In genomic region chr19:9106751-9107378, GRCm38 (mm10) we compare ENCODE assay signal across 8 mouse cellular contexts. TPM values are rescaled to one million over a fixed set of nuclear protein-coding genes. Genes with fewer than 3 reads are reported as not detected.
DNase-seq lines count a peak whose midpoint lies in the region; ATAC-seq and TF ChIP-seq lines count a peak whose summit lies in the region.

No protein-coding gene starts in this region.

- H3K4me1 ChIP-seq in spleen, adult 2 months (ENCODE audit: control insufficient read depth, insufficient read depth, insufficient read length): peaks cover 19% of the 10 kb centered on the region; the same call in 1 of the 2 replicates
- peaks cover 17% of the 10 kb centered on the region for H3K4me1 ChIP-seq in embryonic facial prominence, embryonic 12.5 days
- H3K4me1 ChIP-seq in limb, embryonic 13.5 days: peaks cover 18% of the 10 kb centered on the region
- no peaks in the 10 kb centered on the region for H3K4me1 ChIP-seq in forebrain, embryonic 16.5 days (replicated peaks; ENCODE audit: control insufficient read depth, insufficient read depth, low read length)

- H3K9me3 ChIP-seq in embryonic facial prominence, embryonic 12.5 days: no peaks in the 10 kb centered on the region
- no peaks in the 10 kb centered on the region for H3K9me3 ChIP-seq in limb, embryonic 13.5 days
- H3K9me3 ChIP-seq in forebrain, embryonic 16.5 days (ENCODE audit: control insufficient read depth, low read length): no peaks in the 10 kb centered on the region

- peak overlapping the region; percentile 24; the same call in 1 of the 2 replicates for H3K27ac ChIP-seq in spleen, adult 2 months (ENCODE audit: insufficient read depth, low read length)
- H3K27ac ChIP-seq in embryonic facial prominence, embryonic 12.5 days: peak overlapping the region; percentile 67; the same call in 1 of the 2 replicates
- peak overlapping the region; percentile 70; the same call in 1 of the 2 replicates for H3K27ac ChIP-seq in limb, embryonic 13.5 days
- no peak overlapping the region for H3K27ac ChIP-seq in forebrain, embryonic 16.5 days (ENCODE audit: low read length)

- no peak overlapping the region for H3K4me2 ChIP-seq in embryonic facial prominence, embryonic 12.5 days (replicated peaks)
- H3K4me2 ChIP-seq in limb, embryonic 13.5 days (replicated peaks): no peak overlapping the region
- no peak overlapping the region for H3K4me2 ChIP-seq in forebrain, embryonic 16.5 days (ENCODE audit: low read length)

- no peak overlapping the region for H3K4me3 ChIP-seq in spleen, adult 2 months (ENCODE audit: extremely low read depth, insufficient read depth, insufficient read length)
- no peak overlapping the region for H3K4me3 ChIP-seq in embryonic facial prominence, embryonic 12.5 days
- no peak overlapping the region for H3K4me3 ChIP-seq in limb, embryonic 13.5 days
- H3K4me3 ChIP-seq in forebrain, embryonic 16.5 days (replicated peaks; ENCODE audit: low read length): no peak overlapping the region

- no peak overlapping the region for H3K9ac ChIP-seq in embryonic facial prominence, embryonic 12.5 days
- H3K9ac ChIP-seq in limb, embryonic 13.5 days: no peak overlapping the region
- no peak overlapping the region for H3K9ac ChIP-seq in forebrain, embryonic 16.5 days (replicated peaks; ENCODE audit: low read depth, low read length)

- no peak for TF ChIP-seq CTCF in spleen, adult 2 months (IDR thresholded peaks at IDR 0.05; ENCODE audit: extremely low read depth, insufficient read depth, insufficient read length, insufficient replicate concordance)

- H3K27me3 ChIP-seq in spleen, adult 2 months (ENCODE audit: control insufficient read depth, insufficient read depth, low read length): no peaks in the 10 kb centered on the region
- no peaks in the 10 kb centered on the region for H3K27me3 ChIP-seq in embryonic facial prominence, embryonic 12.5 days
- no peaks in the 10 kb centered on the region for H3K27me3 ChIP-seq in limb, embryonic 13.5 days
- H3K27me3 ChIP-seq in forebrain, embryonic 16.5 days (replicated peaks; ENCODE audit: control insufficient read depth, insufficient read depth, low read length): no peaks in the 10 kb centered on the region

- no peak for DNase-seq in spleen, adult 2 months (ENCODE audit: low read depth in 1 of 2, low spot score in 2 of 2)
- no peak for DNase-seq in spleen, postnatal 36 days (ENCODE audit: low spot score in 2 of 2)
- peak; percentile 59 to 64 for DNase-seq in urinary bladder, postnatal 36 days (ENCODE audit: low spot score in 2 of 2)
- no peak for DNase-seq in cerebellum, adult 9-10 months
- no peak for DNase-seq in cerebellum, postnatal 4 days (ENCODE audit: low spot score in 2 of 2)

- TF ChIP-seq POLR2A in spleen, adult 2 months (IDR thresholded peaks at IDR 0.05; ENCODE audit: low read depth, low read length): no peak

- WGBS in spleen, adult 2 months: 49% methylated on average over 4 of the region's 4 CpGs
- 40% methylated on average over 4 of the region's 4 CpGs for WGBS in embryonic facial prominence, embryonic 12.5 days
- 38% methylated on average over 4 of the region's 4 CpGs for WGBS in limb, embryonic 13.5 days
- WGBS in forebrain, embryonic 16.5 days: 62% methylated on average over 4 of the region's 4 CpGs

- H3K36me3 ChIP-seq in spleen, adult 2 months (ENCODE audit: control insufficient read depth, insufficient read depth, low read length): no peaks in the 10 kb centered on the region
- H3K36me3 ChIP-seq in embryonic facial prominence, embryonic 12.5 days: no peaks in the 10 kb centered on the region
- H3K36me3 ChIP-seq in limb, embryonic 13.5 days: no peaks in the 10 kb centered on the region
- no peaks in the 10 kb centered on the region for H3K36me3 ChIP-seq in forebrain, embryonic 16.5 days (ENCODE audit: control insufficient read depth, insufficient read depth)

- ATAC-seq in embryonic facial prominence, embryonic 12.5 days (ENCODE audit: insufficient number of reproducible peaks, insufficient read depth, low FRiP score, low TSS enrichment): peak; percentile 52; the same call in 1 of the 2 replicates
- ATAC-seq in limb, embryonic 13.5 days (ENCODE audit: low FRiP score, low read depth): peak; percentile 48; the same call in 1 of the 2 replicates
- no peak for ATAC-seq in forebrain, embryonic 16.5 days

RNA-seq across cellular contexts. Expression of gene Scgb1a1, which starts 19.1 kb away (rescaled TPM):
- 0.26 and 0.91 TPM in 2 replicates for polyA plus RNA-seq in spleen, adult 2 months (2012; rRNA removed)
- polyA plus RNA-seq in embryonic facial prominence, embryonic 12.5 days (2016; fragmentation: Nextera tagmentation; extraction: Ambion mirVana): not detected in 2 replicates
- polyA plus RNA-seq in limb, embryonic 13.5 days (2015; fragmentation: Nextera tagmentation; extraction: Ambion mirVana): not detected in 2 replicates
- polyA plus RNA-seq in forebrain, embryonic 16.5 days (2015; fragmentation: Nextera tagmentation; extraction: Ambion mirVana): not detected in 2 replicates

RNA-seq across cellular contexts. Expression of gene Asrgl1, which starts 28.6 kb away (rescaled TPM):
- polyA plus RNA-seq in spleen, adult 2 months (2012; rRNA removed): 4.5 and 6.2 TPM in 2 replicates
- 16.4 and 17.6 TPM in 2 replicates for polyA plus RNA-seq in embryonic facial prominence, embryonic 12.5 days (2016; fragmentation: Nextera tagmentation; extraction: Ambion mirVana)
- polyA plus RNA-seq in limb, embryonic 13.5 days (2015; fragmentation: Nextera tagmentation; extraction: Ambion mirVana): 17.8 and 19.0 TPM in 2 replicates
- polyA plus RNA-seq in forebrain, embryonic 16.5 days (2015; fragmentation: Nextera tagmentation; extraction: Ambion mirVana): 31.7 and 39.8 TPM in 2 replicates

Comparison
In these comparisons a context has a peak if more than half of its experiments do, and no peak if none do; other contexts are left out.
1. DNase-seq: peak in urinary bladder, postnatal 36 days (2 of 2); none in spleen, adult 2 months (0 of 2), spleen, postnatal 36 days (0 of 2), cerebellum, adult 9-10 months (single experiment) and cerebellum, postnatal 4 days (0 of 2).